Mouse (Mus musculus): Measurements from ENCODE around the gene Dspp.

DNA sequence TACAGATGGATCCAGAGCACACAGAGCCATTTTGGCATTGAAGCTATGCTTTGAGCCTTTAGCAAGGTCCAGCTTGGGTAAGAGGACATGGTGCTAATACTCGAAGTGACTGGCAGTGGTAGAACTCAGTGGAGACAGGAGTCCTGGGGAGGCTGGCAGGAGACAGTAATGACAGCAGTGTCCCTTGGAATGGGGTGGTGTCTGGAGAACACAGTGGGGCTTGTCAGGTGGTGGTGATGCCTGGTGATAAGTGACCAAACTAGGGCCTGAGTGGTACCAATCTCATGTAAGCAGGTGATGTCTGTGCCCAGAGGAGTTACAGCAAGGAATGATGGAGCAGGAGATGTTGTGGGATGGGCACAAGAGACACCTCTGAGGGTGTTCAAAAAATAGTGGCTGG is 43.2 kb upstream of the Dspp start:
- TF ChIP-seq CTCF (IDR thresholded peaks at IDR 0.05; ENCODE audit: low read depth, low read length) (no peak), POLR2A (IDR thresholded peaks at IDR 0.05; ENCODE audit: extremely low read depth, insufficient read depth, low read length) (no peak)
